Mouse (Mus musculus) brain, embryonic 14.5 days (tissue): Measurements from ENCODE around the gene Enpp4.

ENCODE experiments used
- CTCF ChIP-seq: fragments of 200-500 bp; IDR thresholded peaks from 2 replicates; pipeline ENCODE4 v1.5.1; 2012; ENCODE audit warnings: inconsistent platforms, mild to moderate bottlenecking, moderate library complexity, borderline replicate concordance; ENCODE audit not compliant: insufficient read depth, insufficient read length; ENCODE audit errors: extremely low read depth
- POLR2A ChIP-seq: fragments of 200-500 bp; IDR thresholded peaks from 2 replicates; pipeline ENCODE4 v1.6.1; 2012; ENCODE audit warnings: mild to moderate bottlenecking, inconsistent platforms, borderline replicate concordance; ENCODE audit not compliant: poor library complexity, insufficient read depth, insufficient read length, severe bottlenecking; ENCODE audit errors: extremely low read depth

GRCm38 (mm10) chr17:44117721-44118120, 12.1 kb upstream of the Enpp4 start:
- no peak for TF ChIP-seq POLR2A
- no peak for TF ChIP-seq CTCF
